Mouse (Mus musculus) kidney, embryonic 14.5 days (tissue): Measurements from ENCODE around the gene Ppp2r1b. TPM values are rescaled to one million over a fixed set of nuclear protein-coding genes. Genes with fewer than 3 reads are reported as not detected.

Experiments
- ATAC-seq: fragments of 200-750 bp; cut with Nextera tagmentation; 2 replicates; pipeline ENCODE4 v1.8.0; 2017; ENCODE audit warnings: moderate number of reproducible peaks, mild to moderate bottlenecking, moderate TSS enrichment, moderate library complexity; ENCODE audit not compliant: low FRiP score, low TSS enrichment
- H3K27ac ChIP-seq: fragments of 300-500 bp; sonication (generic); 2 replicates; pipeline ENCODE4 v1.5.1; 2014; ENCODE audit warnings: low read depth, mild to moderate bottlenecking, low read length, moderate library complexity, mixed read lengths
- H3K27me3 ChIP-seq: fragments of 300-500 bp; sonication (generic); 2 replicates; pipeline ENCODE4 v1.6.1; 2014; ENCODE audit warnings: mild to moderate bottlenecking, low read length; ENCODE audit not compliant: control insufficient read depth, insufficient read depth
- H3K36me3 ChIP-seq: fragments of 300-500 bp; sonication (generic); 2 replicates; pipeline ENCODE4 v1.6.1; 2014; ENCODE audit warnings: low read length, mixed read lengths; ENCODE audit not compliant: control insufficient read depth, insufficient read depth
- H3K4me1 ChIP-seq: fragments of 300-500 bp; sonication (generic); 2 replicates; pipeline ENCODE4 v1.6.1; 2014; ENCODE audit warnings: low read length, mixed read lengths; ENCODE audit not compliant: control insufficient read depth, insufficient read depth
- H3K4me2 ChIP-seq: fragments of 300-500 bp; sonication (generic); replicated peaks from 2 replicates; pipeline ENCODE4 v1.6.1; 2014; ENCODE audit warnings: low read depth, mild to moderate bottlenecking, low read length
- H3K4me3 ChIP-seq: fragments of 300-500 bp; sonication (generic); 2 replicates; pipeline ENCODE4 v1.5.1; 2014; ENCODE audit warnings: mild to moderate bottlenecking, low read length
- H3K9ac ChIP-seq: fragments of 300-500 bp; sonication (generic); 2 replicates; pipeline ENCODE4 v1.6.1; 2014; ENCODE audit warnings: low read depth, mild to moderate bottlenecking, low read length, moderate library complexity
- H3K9me3 ChIP-seq: fragments of 300-500 bp; sonication (generic); 2 replicates; pipeline ENCODE4 v1.6.1; 2016; ENCODE audit warnings: low read length; ENCODE audit not compliant: control insufficient read depth
- WGBS: fragments of 180-500 bp; shearing (Covaris S2); extraction: QIAGEN DNeasy Blood & Tissue Kit; methylation state at CpG from one replicate; pipeline ENCODE4 v1.1.7; 2014; 5-methylcytosine and 5-hydroxymethylcytosine counted together
- polyA plus RNA-seq: library from polyadenylated mRNA; unstranded; fragments of >200 nt; fragmentation: Nextera tagmentation; extraction: Ambion mirVana; gene quantifications from 2 replicates; pipeline ENCODE4 v1.2.1, GENCODE M21; 2014

Ppp2r1b gene
- 43.1 and 89.4 TPM in 2 replicates for polyA plus RNA-seq

DNA sequence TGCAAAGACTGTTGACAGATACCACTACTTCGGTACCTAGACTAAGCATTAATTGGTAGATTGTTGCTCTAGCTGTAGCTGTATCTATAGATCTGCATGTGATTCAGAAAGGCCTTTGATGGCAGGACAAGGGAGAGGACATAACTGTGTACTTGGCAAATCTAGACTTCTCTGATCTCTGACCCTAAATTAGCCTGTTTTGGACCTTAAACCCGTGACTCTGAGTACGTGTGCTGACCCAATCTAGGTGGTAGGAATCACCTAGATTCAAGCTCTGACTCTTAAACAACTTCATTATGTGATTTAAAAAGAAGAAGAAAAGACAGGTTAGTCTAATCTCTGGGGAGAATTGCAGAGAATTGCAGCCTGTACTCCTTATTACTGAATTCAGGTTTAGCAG is at the start of gene Ppp2r1b:
Gene Ppp2r1b (plus strand): TSS at position 221 of the 400 bp plus-strand sequence.
- 79% methylated on average over 3 of the region's 3 CpGs for WGBS
- no peaks in the 10 kb centered on the region for H3K27me3 ChIP-seq
- no peak for ATAC-seq
- no peaks in the 10 kb centered on the region for H3K4me1 ChIP-seq
- no peak within 1 kb of the TSS for H3K27ac ChIP-seq
- H3K9me3 ChIP-seq = no peaks in the 10 kb centered on the region
- H3K4me3 ChIP-seq = no peak within 1 kb of the TSS
- no peak within 1 kb of the TSS for H3K4me2 ChIP-seq
- H3K9ac ChIP-seq = no peak within 1 kb of the TSS
- H3K36me3 ChIP-seq = peaks cover 13% of the 10 kb centered on the region

DNA sequence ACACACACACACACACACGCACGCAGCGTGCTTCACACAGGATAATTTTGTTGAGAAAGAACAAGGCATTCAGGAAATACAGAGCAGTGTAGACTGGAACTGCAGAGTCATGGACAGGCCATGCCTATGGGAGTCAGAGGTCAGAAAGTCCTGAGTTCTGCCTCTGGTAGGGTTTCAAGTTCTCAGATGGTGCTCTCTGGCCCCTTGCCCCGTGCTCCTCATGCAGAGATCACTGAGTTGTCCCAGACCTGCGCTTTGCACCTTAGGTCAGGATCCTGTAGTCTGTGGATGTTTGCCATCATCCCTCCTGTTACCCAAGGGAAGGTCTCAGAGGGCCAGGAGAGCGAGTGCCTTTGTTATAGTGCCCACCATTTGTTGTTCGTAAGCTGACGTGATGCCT is 48.3 kb upstream of the Ppp2r1b start:
- H3K27me3 ChIP-seq = no peaks in the 10 kb centered on the region
- peaks cover 24% of the 10 kb centered on the region for H3K36me3 ChIP-seq
- H3K4me2 ChIP-seq = no peak overlapping the region
- no peak for ATAC-seq
- no peak overlapping the region for H3K9ac ChIP-seq
- H3K9me3 ChIP-seq = no peaks in the 10 kb centered on the region
- 84% methylated on average over 8 of the region's 8 CpGs for WGBS
- no peak overlapping the region for H3K27ac ChIP-seq
- H3K4me1 ChIP-seq = no peaks in the 10 kb centered on the region
- H3K4me3 ChIP-seq = no peak overlapping the region

DNA sequence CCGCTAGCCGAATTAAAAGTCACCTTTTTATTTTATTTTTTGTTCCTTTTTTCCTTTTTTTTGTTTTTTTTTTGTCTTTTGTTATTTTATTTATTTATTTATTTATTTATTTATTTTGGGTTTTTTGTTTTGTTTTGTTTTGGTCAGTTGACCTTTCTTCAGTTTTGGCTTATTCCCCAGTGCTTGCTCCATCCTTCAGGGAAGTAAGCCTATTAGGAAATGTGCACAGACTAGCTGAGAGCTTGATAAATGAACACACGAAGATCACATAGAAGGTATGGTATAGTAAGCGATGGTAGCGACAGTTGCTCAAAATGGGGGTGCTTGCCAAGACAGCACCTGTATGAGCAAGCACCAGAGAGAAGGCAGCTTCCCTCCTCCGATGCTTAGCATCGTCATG is 47.5 kb upstream of the Ppp2r1b start:
- H3K4me3 ChIP-seq = no peak overlapping the region
- H3K36me3 ChIP-seq = peaks cover 23% of the 10 kb centered on the region
- H3K27me3 ChIP-seq = no peaks in the 10 kb centered on the region
- no peak overlapping the region for H3K9ac ChIP-seq
- 95% methylated on average over 7 of the region's 7 CpGs for WGBS
- H3K4me1 ChIP-seq = no peaks in the 10 kb centered on the region
- H3K4me2 ChIP-seq = no peak overlapping the region
- no peak overlapping the region for H3K27ac ChIP-seq
- ATAC-seq = no peak
- no peaks in the 10 kb centered on the region for H3K9me3 ChIP-seq

DNA sequence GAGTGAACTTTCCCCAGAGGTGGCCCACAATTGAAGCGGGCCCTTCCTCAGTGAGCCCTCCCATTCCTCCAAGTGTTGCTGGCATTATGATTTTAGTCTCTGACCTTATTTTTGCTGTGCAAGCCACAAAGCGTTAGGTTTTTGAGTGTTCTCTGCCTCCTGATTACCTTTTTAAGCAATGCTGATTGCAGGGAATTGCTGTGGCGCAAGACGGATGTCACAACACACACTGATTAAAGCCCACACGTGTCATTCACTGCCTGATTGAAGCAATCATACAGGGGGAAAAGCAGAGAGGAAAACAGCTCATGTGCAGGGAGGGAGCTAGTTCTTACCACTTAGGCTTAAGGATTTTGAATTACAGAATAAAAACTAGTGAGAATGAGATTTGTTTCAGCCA is 46.7 kb upstream of the Ppp2r1b start:
- Histone ChIP-seq H3K4me2 (no peak overlapping the region), H3K9me3 (no peaks in the 10 kb centered on the region), H3K27me3 (no peaks in the 10 kb centered on the region), H3K4me1 (no peaks in the 10 kb centered on the region), H3K27ac (no peak overlapping the region), H3K4me3 (no peak overlapping the region), H3K9ac (no peak overlapping the region), H3K36me3 (peaks cover 27% of the 10 kb centered on the region)
- 86% methylated on average over 5 of the region's 5 CpGs for WGBS
- ATAC-seq = no peak

DNA sequence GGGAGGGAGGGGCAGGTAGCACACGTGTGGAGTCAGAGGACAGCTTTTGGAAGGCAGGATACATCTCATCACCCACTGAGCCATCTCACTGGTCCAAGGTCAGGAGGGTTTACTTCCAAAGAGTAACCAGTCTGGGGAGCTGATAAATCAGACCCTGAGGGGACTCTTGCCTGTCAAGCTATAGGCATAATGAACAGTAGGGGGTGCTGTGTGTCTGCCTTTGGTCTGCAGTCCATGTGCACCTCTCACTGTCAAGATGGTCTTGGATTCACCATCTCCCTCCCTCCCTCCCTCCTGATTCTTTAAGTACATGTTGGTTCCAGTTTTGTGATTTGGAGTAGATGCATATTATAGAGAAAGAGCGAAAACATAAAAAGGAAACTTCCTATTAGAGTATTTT is 44.1 kb upstream of the Ppp2r1b start:
- no peak; the same call in 1 of the 2 replicates for ATAC-seq
- Histone ChIP-seq H3K4me1 (no peaks in the 10 kb centered on the region), H3K4me3 (no peak overlapping the region), H3K9ac (no peak overlapping the region), H3K4me2 (no peak overlapping the region), H3K27me3 (no peaks in the 10 kb centered on the region), H3K27ac (no peak overlapping the region), H3K9me3 (no peaks in the 10 kb centered on the region), H3K36me3 (peaks cover 41% of the 10 kb centered on the region)
- 59% methylated on average over 2 of the region's 2 CpGs for WGBS

DNA sequence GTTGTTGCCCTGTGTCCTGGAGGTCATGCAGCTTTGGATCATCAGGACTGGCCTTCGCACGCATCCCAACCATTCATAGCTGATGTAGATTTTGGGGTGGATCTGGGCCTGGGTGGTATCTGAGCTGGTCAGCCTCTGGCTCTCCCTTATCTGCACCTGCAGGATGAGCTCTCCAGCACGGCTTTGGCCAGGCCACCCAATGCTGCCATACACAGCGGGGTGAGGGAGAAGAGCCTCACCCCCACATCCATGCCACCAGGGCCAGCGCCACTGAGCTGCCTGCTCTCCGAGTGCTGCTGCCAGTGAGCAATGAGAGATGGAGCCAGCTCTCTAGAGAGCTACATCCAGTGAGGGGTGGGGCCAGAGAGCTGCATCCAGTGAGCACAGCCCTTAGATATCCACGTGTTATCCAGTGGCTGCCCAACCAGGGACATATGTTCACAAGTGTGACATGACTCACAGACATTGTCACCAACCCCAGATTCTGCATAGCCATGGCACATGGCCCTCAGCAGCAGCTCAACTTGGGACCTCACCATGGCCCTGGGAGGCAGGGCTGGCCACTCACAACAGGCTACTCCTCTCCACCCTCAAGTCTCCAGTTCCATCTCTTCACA is 41.9 kb upstream of the Ppp2r1b start:
- Histone ChIP-seq H3K9me3 (no peaks in the 10 kb centered on the region), H3K4me2 (no peak overlapping the region), H3K27ac (no peak overlapping the region), H3K27me3 (no peaks in the 10 kb centered on the region), H3K4me3 (no peak overlapping the region), H3K4me1 (no peaks in the 10 kb centered on the region), H3K36me3 (peaks cover 56% of the 10 kb centered on the region), H3K9ac (no peak overlapping the region)
- 93% methylated on average over 7 of the region's 7 CpGs for WGBS
- ATAC-seq = no peak

DNA sequence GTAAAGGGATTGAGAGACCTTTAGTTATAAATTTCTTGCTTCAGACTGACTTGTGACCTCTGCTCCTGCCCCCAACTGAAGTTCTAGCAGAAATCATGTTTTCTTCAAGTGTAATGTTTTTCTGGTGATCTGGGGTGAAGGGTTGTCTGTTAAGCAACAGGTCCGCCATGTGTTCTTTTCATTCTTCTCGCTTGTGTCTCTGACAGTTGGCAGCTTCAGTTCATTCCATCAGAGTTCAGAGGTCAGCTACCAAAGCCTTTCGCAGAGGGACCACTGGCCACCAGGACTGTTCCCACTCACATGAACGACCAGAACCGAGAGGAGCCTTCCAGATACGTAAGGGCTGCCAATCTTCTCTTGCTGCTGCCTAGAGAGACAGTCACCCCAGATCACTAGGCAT is 36.6 kb upstream of the Ppp2r1b start:
- Histone ChIP-seq H3K4me3 (no peak overlapping the region), H3K4me1 (no peaks in the 10 kb centered on the region), H3K9me3 (no peaks in the 10 kb centered on the region), H3K27me3 (no peaks in the 10 kb centered on the region), H3K4me2 (no peak overlapping the region), H3K27ac (no peak overlapping the region), H3K9ac (no peak overlapping the region), H3K36me3 (peaks cover 57% of the 10 kb centered on the region)
- WGBS = 78% methylated on average over 6 of the region's 6 CpGs
- no peak for ATAC-seq

DNA sequence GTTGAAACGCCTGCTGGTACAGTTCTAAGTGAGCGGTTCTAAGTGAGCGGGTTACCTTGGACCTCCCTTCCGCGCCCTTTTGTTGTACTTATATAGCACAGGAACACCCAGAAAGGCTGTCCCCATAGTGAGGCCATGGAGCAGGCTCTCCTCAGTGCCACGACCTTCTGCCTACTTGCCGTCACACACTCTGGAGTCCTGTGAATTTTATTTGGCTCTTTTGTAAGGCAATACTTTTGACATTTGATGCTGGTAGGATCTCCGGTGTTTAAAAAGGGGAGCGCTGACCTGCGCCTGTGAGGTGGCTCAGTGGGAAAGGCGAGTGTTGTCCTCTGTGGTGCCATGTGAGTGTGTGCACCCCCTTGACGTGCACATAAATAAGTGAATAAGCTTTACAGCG is 36.0 kb upstream of the Ppp2r1b start:
- Histone ChIP-seq H3K36me3 (peaks cover 56% of the 10 kb centered on the region), H3K9me3 (no peaks in the 10 kb centered on the region), H3K4me1 (no peaks in the 10 kb centered on the region), H3K4me2 (no peak overlapping the region), H3K27ac (no peak overlapping the region), H3K27me3 (no peaks in the 10 kb centered on the region), H3K4me3 (no peak overlapping the region), H3K9ac (no peak overlapping the region)
- WGBS = 65% methylated on average over 13 of the region's 13 CpGs
- ATAC-seq = no peak

DNA sequence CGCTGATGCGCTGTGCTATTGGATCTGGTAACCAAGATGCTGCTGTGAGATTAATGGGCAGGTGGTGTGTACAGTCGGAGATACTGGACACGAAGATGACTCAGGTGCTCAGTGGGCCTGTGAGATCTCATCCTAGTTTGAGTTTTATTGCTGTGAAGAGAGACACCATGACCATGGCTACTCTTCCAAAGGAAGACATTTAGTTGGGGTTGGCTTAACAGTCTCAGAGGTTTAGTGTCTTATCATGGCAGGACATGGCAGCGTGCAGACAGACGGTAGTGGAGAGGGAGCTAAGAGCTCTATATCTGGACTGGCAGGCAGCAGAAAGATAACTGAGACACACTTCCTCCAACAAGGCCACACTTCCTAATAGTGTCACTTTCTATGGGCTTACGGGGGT is 33.9 kb upstream of the Ppp2r1b start:
- Histone ChIP-seq H3K36me3 (peaks cover 47% of the 10 kb centered on the region), H3K4me2 (no peak overlapping the region), H3K27ac (no peak overlapping the region), H3K27me3 (no peaks in the 10 kb centered on the region), H3K4me1 (no peaks in the 10 kb centered on the region), H3K9me3 (no peaks in the 10 kb centered on the region), H3K9ac (no peak overlapping the region), H3K4me3 (no peak overlapping the region)
- ATAC-seq = no peak
- 92% methylated on average over 7 of the region's 7 CpGs for WGBS
